Mouse (Mus musculus) liver, embryonic 11.5 days (tissue): Measurements from ENCODE around the gene Cbarp. TPM values are rescaled to one million over a fixed set of nuclear protein-coding genes. Genes with fewer than 3 reads are reported as not detected.

Experiments
- ATAC-seq: fragments of 200-750 bp; cut with Nextera tagmentation; replicated peaks from 2 replicates; pipeline ENCODE4 v1.8.0; 2017; ENCODE audit warnings: moderate number of reproducible peaks, mild to moderate bottlenecking, moderate TSS enrichment, moderate library complexity; ENCODE audit not compliant: low FRiP score
- DNase-seq: peaks from one replicate; pipeline ENCODE4 v3.0.0-alpha.2; 2017; ENCODE audit warnings: low spot score
- H3K27ac ChIP-seq: fragments of 300-500 bp; sonication (generic); 2 replicates; pipeline ENCODE4 v1.5.1; 2014; ENCODE audit warnings: mild to moderate bottlenecking, low read depth, low read length, control low read depth
- H3K27me3 ChIP-seq: fragments of 300-500 bp; sonication (generic); replicated peaks from 2 replicates; pipeline ENCODE4 v1.6.1; 2014; ENCODE audit warnings: low read length, mixed read lengths; ENCODE audit not compliant: control insufficient read depth, insufficient read depth
- H3K36me3 ChIP-seq: fragments of 300-500 bp; sonication (generic); 2 replicates; pipeline ENCODE4 v1.6.1; 2014; ENCODE audit warnings: mild to moderate bottlenecking, low read length, moderate library complexity, mixed read lengths; ENCODE audit not compliant: control insufficient read depth, insufficient read depth
- H3K4me1 ChIP-seq: fragments of 300-500 bp; sonication (generic); replicated peaks from 2 replicates; pipeline ENCODE4 v1.6.1; 2014; ENCODE audit warnings: low read length, mixed read lengths; ENCODE audit not compliant: control insufficient read depth, insufficient read depth
- H3K4me2 ChIP-seq: fragments of 300-500 bp; sonication (generic); 2 replicates; pipeline ENCODE4 v1.6.1; 2014; ENCODE audit warnings: mild to moderate bottlenecking, control low read depth, moderate library complexity
- H3K4me3 ChIP-seq: fragments of 300-500 bp; sonication (generic); 2 replicates; pipeline ENCODE4 v1.5.1; 2014; ENCODE audit warnings: low read depth, low read length, control low read depth
- H3K9ac ChIP-seq: fragments of 300-500 bp; sonication (generic); 2 replicates; pipeline ENCODE4 v1.6.1; 2014; ENCODE audit warnings: low read depth, low read length, control low read depth
- H3K9me3 ChIP-seq: fragments of 300-500 bp; sonication (generic); 2 replicates; pipeline ENCODE4 v1.6.1; 2016; ENCODE audit warnings: low read length, inconsistent platforms, mixed read lengths; ENCODE audit not compliant: control insufficient read depth
- WGBS: fragments of 180-500 bp; shearing (Covaris S2); extraction: QIAGEN DNeasy Blood & Tissue Kit; methylation state at CpG from one replicate; pipeline ENCODE4 v1.1.7; 2014; 5-methylcytosine and 5-hydroxymethylcytosine counted together
- polyA plus RNA-seq: library from polyadenylated mRNA; unstranded; fragments of >200 nt; fragmentation: Nextera tagmentation; extraction: Ambion mirVana; gene quantifications from 2 replicates; pipeline ENCODE4 v1.2.1, GENCODE M21; 2014

The Cbarp gene
- polyA plus RNA-seq, 1 experiment from 2014 or later: 2.8 TPM

DNA sequence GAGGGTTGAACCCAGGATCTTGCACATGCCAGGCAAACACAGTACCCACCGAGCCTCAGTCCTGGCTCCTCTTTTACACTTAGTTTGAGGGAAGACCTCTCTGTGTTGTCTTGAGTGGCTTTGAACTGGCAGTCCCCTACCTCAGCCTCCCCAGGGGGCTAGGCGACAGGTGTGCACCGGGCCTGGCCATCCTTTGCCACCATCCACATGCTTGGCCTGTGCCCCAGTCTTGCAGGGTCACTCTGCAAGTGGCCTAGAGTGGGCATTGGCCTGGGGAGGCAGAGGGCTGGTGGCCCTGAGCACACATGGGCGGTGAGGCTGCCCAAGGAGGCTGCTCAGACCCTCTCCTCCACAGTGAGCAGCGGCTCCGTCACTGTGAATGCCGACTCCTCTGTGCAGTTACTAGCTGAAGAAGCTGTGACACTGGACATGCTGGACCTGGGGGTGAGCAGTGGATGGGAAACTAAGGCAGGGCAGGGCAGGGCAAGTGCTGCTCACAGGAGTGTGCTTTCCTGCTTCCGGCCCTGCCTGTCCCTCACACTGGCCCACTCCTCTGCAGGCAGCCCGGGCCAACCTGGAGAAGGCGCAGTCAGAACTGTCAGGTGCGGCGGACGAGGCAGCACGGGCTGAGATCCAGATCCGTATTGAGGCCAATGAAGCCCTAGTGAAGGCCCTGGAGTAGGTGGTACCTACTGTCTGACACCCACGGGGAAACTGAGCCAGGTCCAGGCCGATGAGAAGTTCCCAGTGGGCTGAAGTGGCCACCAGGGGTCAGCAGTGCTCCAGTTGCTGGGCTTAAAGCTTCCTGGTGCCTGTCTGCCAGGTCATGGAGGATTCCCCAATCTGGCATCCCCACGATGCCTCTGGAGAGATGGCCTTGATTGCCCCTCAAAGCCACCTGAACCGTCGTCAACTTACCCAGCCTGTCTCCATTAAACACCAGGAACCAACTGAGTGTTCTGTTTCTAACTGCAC lies 4.5 kb upstream of the Cbarp start:
- 80% methylated on average over 20 of the region's 20 CpGs for WGBS
- Histone ChIP-seq H3K9me3 (no peaks in the 10 kb centered on the region), H3K36me3 (peaks cover 33% of the 10 kb centered on the region), H3K27me3 (no peaks in the 10 kb centered on the region), H3K9ac (0 out of 2 replicates have a peak overlapping the region, but pooled peaks have one; percentile 49), H3K4me3 (no peak overlapping the region), H3K27ac (peak overlapping the region; percentile 99), H3K4me1 (peaks cover 51% of the 10 kb centered on the region), H3K4me2 (peak overlapping the region; percentile 19; the same call in 1 of the 2 replicates)
- ATAC-seq (no peak), DNase-seq (peak; percentile 46)

DNA sequence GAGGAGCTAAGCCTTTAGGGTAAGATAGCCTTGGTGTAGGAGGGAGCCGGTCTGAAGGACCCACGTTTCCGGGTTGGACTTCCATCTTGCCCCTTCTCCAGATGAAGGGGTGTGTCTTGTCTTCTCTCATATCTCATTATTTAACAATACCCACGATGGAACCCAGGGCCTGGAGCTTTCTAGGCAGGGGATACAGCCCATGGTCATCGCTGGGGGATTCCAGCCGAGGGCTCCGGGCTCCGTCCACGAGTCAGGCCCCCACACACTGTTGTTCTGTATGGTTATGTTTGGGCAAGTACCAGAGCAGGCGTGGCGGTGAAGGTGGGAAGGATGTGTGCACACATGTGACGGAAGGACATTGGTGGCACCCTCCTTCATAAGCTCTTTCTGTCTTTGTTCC lies 3.5 kb upstream of the Cbarp start:
- no peak overlapping the region for H3K4me2 ChIP-seq
- ATAC-seq (no peak), DNase-seq (no peak)
- no peak overlapping the region for H3K27ac ChIP-seq
- H3K36me3 ChIP-seq: peaks cover 29% of the 10 kb centered on the region
- WGBS: 91% methylated on average over 12 of the region's 12 CpGs
- H3K27me3 ChIP-seq: 0 out of 2 replicates have a peak, but pooled peaks cover 3% of the 10 kb centered on the region
- H3K9ac ChIP-seq: no peak overlapping the region
- no peak overlapping the region for H3K4me3 ChIP-seq
- H3K9me3 ChIP-seq: no peaks in the 10 kb centered on the region
- peaks cover 54% of the 10 kb centered on the region for H3K4me1 ChIP-seq

GRCm38 (mm10) chr10:80143664-80144063 lies 3.0 kb upstream of the Cbarp start:
- peaks cover 4% of the 10 kb centered on the region; the same call in 1 of the 2 replicates for H3K27me3 ChIP-seq
- no peak overlapping the region for H3K27ac ChIP-seq
- H3K9me3 ChIP-seq: no peaks in the 10 kb centered on the region
- DNase-seq (no peak), ATAC-seq (no peak)
- H3K36me3 ChIP-seq: peaks cover 29% of the 10 kb centered on the region
- peaks cover 55% of the 10 kb centered on the region for H3K4me1 ChIP-seq
- peak overlapping the region; percentile 80 for H3K4me3 ChIP-seq
- 95% methylated on average over 7 of the region's 7 CpGs for WGBS
- H3K4me2 ChIP-seq: peak overlapping the region; percentile 75
- no peak overlapping the region for H3K9ac ChIP-seq

DNA sequence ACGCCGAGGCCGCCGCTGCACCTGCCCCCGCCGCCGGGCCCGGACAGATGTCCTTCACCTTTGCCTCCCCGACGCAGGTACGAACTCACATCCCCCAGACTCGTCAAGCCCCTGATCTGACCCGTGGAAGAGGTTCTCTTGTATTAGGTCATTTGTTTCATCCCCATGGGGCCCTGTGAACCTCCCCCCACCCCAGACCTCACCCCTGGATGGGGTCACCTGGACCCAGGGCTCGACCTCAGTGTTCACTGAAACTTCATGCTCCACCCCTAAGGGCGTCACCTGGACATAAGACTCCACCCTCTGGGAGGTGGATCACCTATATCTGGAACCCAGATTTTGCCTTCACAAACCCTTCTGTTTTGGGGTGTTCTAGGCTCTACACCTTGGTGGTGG lies 1.9 kb upstream of the Cbarp start:
- H3K9me3 ChIP-seq: no peaks in the 10 kb centered on the region
- peak overlapping the region; percentile 75 for H3K4me2 ChIP-seq
- peaks cover 13% of the 10 kb centered on the region for H3K27me3 ChIP-seq
- peak overlapping the region; percentile 80 for H3K4me3 ChIP-seq
- 1% methylated on average over 15 of the region's 15 CpGs for WGBS
- peaks cover 61% of the 10 kb centered on the region for H3K4me1 ChIP-seq
- peak; percentile 7; the same call in 1 of the 2 replicates for ATAC-seq
- peak overlapping the region; percentile 88 for H3K27ac ChIP-seq
- H3K9ac ChIP-seq: peak overlapping the region; percentile 90
- H3K36me3 ChIP-seq: peaks cover 29% of the 10 kb centered on the region
- no peak for DNase-seq

DNA sequence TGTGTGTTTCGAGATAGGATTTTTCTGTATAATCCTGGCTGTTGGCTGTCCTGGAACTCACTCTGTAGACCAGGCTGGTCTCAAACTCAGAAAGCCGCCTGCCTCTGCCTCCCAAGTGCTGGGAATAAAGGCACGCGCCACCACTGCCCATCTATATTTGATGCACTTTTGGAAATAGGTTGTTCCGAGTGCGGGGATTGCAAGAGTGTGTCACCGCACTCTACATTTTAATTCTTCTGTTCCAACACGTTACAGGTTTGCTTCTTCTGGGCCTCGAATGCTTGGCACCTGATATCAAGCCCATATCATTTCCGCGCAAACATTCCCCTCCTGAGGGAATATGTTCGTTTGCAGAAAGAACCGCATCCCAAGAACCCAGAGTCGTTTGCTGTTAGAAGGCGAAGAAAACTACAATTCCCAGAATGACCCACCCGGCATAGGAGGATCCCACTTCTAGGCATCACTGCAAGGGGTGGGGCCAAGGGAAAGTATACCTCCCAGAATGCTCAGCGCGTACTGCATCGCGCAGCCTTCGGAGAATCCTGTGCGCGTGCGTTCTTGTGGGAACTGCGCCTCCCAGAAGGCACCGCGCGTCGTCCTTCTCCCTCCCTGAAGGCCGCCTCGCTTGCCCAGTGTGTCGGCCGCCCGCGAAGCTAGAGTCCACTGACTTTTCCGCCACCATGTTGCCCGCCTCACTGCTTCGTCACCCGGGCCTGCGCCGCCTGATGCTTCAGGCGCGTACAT lies 1.3 kb upstream of the Cbarp start:
- Histone ChIP-seq H3K4me1 (peaks cover 61% of the 10 kb centered on the region), H3K4me3 (peak overlapping the region; percentile 80), H3K27me3 (peaks cover 19% of the 10 kb centered on the region), H3K9ac (peak overlapping the region; percentile 90), H3K4me2 (peak overlapping the region; percentile 75), H3K27ac (peak overlapping the region; percentile 88), H3K36me3 (peaks cover 29% of the 10 kb centered on the region), H3K9me3 (no peaks in the 10 kb centered on the region)
- ATAC-seq: peak; percentile 83
- peak; percentile 89 for DNase-seq
- WGBS: 1% methylated on average over 43 of the region's 43 CpGs

DNA sequence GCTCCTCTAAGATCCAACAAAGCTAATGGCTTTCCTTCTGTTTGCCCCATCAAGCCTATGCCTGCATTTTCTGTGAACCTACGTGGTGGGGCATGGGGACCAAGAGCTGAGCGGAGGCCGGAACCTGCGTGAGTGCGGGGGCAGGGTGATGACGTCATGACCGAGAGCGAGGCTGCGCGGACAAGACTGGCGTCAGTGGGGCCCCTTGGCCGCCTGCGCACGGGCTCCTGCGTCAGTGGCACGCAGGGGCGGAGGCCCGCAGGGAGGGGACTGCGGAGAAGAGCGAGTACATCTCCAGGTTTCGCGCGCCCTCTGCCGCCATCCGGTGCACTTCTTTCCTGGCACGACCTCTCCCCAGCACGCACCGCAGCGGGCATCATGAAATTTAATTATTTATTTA lies 608 bp upstream of the Cbarp start:
- Histone ChIP-seq H3K27ac (peak overlapping the region; percentile 88), H3K36me3 (peaks cover 27% of the 10 kb centered on the region), H3K9me3 (no peaks in the 10 kb centered on the region), H3K9ac (peak overlapping the region; percentile 63), H3K4me1 (peaks cover 60% of the 10 kb centered on the region), H3K4me2 (peak overlapping the region; percentile 75), H3K27me3 (peaks cover 26% of the 10 kb centered on the region), H3K4me3 (peak overlapping the region; percentile 80)
- DNase-seq (peak; percentile 96), ATAC-seq (peak; percentile 80)
- WGBS: 0% methylated on average over 29 of the region's 29 CpGs

DNA sequence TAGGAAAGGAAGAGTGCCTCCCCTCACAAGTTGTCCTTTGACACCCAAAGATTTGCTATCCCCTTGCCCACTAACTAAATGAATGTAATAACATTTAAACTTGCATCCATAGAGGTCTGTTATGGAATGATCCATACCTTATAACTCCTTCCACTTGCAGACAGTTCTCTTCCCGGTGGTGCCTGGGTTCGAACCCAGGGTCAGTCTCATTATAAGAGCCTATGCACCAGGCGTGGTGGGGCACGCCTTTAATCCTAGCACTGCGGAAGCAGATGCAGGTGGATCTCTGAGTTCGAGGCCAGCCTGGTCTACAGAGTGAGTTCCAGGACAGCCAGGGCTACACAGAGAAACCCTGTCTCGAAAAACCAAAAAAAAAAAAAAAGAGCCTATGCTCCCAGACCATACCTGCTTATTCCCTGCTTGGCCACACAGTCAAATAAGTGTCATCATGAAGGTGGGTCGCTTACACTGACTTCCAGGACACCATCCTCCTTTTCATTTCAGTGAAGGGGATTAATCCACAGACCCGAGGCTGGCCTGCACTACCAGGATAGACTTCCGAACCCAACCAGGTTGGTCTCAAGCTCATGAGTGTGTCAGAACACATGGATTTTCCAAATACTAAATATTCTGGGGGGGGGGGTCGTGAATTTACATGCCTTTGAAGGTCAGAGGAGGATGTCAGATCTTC lies 515 bp downstream of the Cbarp start:
- Histone ChIP-seq H3K4me1 (peaks cover 49% of the 10 kb centered on the region), H3K9me3 (no peaks in the 10 kb centered on the region), H3K4me3 (peak overlapping the region; percentile 80), H3K4me2 (peak overlapping the region; percentile 100), H3K9ac (no peak overlapping the region), H3K36me3 (peaks cover 17% of the 10 kb centered on the region), H3K27me3 (peaks cover 34% of the 10 kb centered on the region), H3K27ac (peak overlapping the region; percentile 88; the same call in 1 of the 2 replicates)
- DNase-seq: no peak
- no peak for ATAC-seq
- 74% methylated on average over 11 of the region's 11 CpGs for WGBS

GRCm38 (mm10) chr10:80139439-80139775 lies 1.2 kb downstream of the Cbarp start:
- Histone ChIP-seq H3K36me3 (peaks cover 10% of the 10 kb centered on the region), H3K9me3 (no peaks in the 10 kb centered on the region), H3K4me1 (peaks cover 48% of the 10 kb centered on the region), H3K4me2 (peak overlapping the region; percentile 100), H3K4me3 (peak overlapping the region; percentile 76), H3K27ac (peak overlapping the region; percentile 62), H3K9ac (peak overlapping the region; percentile 70), H3K27me3 (peaks cover 34% of the 10 kb centered on the region)
- 0 out of 2 replicates have a peak, but pooled peaks have one; percentile 0 for ATAC-seq
- under 1% methylated on average over 10 of the region's 10 CpGs for WGBS
- DNase-seq: no peak
